Mouse (Mus musculus) regulatory T cell (primary cell): ENCODE data around the gene Tcl1b1.
"Not testable (repeated sequence)": the region's sequence is repeated elsewhere in the genome, so short reads cannot be mapped to it uniquely, and the experiment has no call there.

Experiments
- in situ Hi-C: fragments of 300-600 bp; cut with MboI, MseI; formaldehyde crosslinking; loops from one replicate; pipeline ENCODE4 v1.15.1; 2025; ENCODE audit warnings: high pct_unique_total_duplicates

Gene Tcl1b1

DNA sequence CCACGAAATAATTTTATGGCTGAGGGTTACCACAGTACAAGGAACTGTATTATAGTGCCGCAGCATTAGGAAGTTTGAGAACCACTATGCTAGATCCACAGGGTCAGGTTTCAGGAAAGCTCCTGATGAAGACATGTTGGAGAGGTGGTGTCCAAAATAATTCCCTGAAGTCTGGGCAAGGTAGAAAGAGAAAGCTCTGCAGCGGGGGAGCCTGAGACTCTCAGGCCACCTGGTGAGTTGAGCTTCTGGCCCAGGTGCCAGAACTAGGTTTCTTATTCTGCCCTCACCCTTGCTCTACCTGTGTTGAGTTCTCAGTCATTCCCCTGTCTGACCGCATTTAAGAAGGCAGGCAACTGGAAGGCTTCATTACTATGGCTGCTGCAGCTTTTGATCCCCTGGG, at the start of gene Tcl1b1:
Tcl1b1 (plus strand) TSS at position 301 of the 400 bp plus-strand sequence.
- in situ Hi-C loops: no loop called here

DNA sequence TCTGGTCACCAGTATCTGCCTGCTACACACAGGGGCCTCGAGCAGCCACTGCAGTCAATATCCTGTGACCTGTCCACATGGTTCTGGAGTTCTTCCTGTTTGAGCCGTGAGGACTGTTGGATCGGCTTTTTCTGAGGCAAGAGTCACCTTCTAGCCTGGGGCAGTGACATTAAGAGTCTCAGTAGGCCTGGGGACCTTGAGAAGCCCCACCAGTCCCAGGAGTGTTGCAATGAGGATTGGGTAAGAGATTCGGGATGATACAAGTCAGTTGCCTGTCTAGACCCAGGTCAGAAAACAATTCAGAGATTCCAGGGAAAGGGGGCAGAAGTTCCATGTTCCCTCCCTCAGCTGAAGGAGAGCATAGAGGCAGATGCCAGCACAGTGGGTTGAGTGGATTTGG, 49.7 kb upstream of the Tcl1b1 start:
- in situ Hi-C loops: loop anchor here (10.0 kb wide), 1 partner anchor 1025 kb away; no protein-coding TSS in a partner anchor

- in situ Hi-C loops: loop anchor here (10.0 kb wide), 1 partner anchor 1028 kb away; no protein-coding TSS in a partner anchor
Measured at GRCm38 (mm10) chr12:105112321-105112988, 47.0 kb upstream of the Tcl1b1 start.

DNA sequence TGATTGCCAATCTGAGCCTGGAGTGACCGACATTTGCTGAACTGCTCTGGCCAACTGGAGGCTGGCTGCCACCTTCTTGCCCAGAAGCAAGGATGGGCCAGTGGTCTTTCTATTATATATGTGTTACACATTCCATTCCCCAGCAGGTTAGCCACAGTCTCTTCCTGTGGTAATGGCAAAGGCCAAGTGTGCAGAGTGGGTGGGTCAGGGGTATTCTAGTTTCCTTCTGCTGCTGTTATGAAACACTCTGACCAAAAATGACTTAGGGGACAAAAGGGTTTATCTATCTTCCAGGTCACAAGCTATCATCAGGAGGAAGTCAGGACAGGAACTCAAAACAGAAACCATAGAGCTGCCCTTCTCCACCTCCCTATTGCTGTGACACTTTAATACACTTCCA, 42.8 kb upstream of the Tcl1b1 start:
- in situ Hi-C loops: loop anchor here (10.0 kb wide), 1 partner anchor 1032 kb away; no protein-coding TSS in a partner anchor

GRCm38 (mm10) chr12:105125362-105125761, 34.1 kb upstream of the Tcl1b1 start:
- in situ Hi-C loops: no loop called here

GRCm38 (mm10) chr12:105126516-105126915, 33.0 kb upstream of the Tcl1b1 start:
- in situ Hi-C loops: no loop called here

- in situ Hi-C loops: no loop called here
Measured at GRCm38 (mm10) chr12:105127607-105128006, 31.9 kb upstream of the Tcl1b1 start.

GRCm38 (mm10) chr12:105129494-105130205, 29.8 kb upstream of the Tcl1b1 start:
- in situ Hi-C loops: not testable (repeated sequence)

- in situ Hi-C loops: not testable (repeated sequence)
Measured at GRCm38 (mm10) chr12:105134167-105134566, 25.3 kb upstream of the Tcl1b1 start.

DNA sequence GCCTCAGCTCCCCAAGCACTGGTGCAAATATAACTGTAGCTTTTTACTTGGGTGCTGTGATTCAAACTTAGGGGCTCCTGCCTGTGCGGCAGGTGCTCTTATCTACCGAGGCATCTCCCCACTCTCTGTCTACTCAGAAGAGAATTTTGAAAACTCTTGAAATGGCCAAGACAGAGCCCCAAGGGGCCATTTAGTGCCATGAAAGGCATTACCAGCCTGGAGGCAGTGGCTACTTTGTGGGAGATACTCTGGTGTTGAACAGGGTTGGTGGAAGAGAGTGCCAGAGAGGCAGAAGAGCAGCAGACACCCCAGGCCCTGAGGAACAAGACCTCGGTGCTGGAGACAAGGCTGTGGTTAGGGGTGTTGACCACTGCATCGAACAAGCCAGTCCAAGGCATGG, 24.7 kb upstream of the Tcl1b1 start:
- in situ Hi-C loops: not testable (repeated sequence)

GRCm38 (mm10) chr12:105137729-105138128, 21.8 kb upstream of the Tcl1b1 start:
- in situ Hi-C loops: not testable (repeated sequence)

- in situ Hi-C loops: no loop called here
Measured at GRCm38 (mm10) chr12:105143096-105143495, 16.4 kb upstream of the Tcl1b1 start.

DNA sequence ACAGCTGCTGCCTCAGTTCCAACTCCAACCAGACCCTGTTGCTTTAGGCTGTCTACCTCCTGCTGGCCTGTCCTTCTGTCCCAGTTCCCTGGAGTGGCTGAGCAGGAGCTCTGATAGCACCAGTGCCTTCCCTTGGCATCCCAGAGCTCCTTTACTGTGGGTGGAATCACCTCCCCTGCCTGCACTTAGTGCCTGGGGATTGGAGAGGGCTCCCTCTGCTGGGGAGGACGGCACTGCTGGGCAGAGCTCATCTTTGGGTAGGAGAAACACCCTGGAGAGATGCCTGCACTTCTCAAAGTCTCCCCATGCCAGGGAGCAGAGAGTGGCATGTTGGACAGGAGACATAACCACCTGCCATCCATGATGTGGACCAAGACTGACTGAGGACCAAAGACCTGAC, 14.6 kb upstream of the Tcl1b1 start:
- in situ Hi-C loops: not testable (repeated sequence)

DNA sequence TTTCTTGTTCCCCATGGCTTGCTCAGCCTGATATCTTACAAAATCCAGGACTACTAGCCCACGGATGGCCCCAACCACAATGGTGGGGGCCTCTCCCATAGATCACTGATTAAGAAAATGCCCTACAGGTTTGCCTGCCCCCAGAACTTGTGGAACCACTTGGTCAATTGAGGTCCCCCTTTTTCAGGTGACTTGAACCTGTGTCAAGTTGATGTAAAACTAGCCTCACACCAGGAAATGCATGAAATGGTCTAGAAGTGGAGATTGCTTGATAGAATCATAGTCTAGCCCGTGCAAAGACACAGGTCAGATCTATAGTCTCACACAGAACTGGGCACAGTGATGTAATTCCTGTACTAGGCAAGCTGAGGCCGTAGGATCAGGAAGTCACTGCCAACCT, 13.8 kb upstream of the Tcl1b1 start, which contains the start of gene Tcl1b2:
Tcl1b2 (plus strand) TSS at position 301 of the 400 bp plus-strand sequence.
- in situ Hi-C loops: no loop called here

- in situ Hi-C loops: not testable (repeated sequence)
Measured at GRCm38 (mm10) chr12:105155286-105155685, 4.2 kb upstream of the Tcl1b1 start.

DNA sequence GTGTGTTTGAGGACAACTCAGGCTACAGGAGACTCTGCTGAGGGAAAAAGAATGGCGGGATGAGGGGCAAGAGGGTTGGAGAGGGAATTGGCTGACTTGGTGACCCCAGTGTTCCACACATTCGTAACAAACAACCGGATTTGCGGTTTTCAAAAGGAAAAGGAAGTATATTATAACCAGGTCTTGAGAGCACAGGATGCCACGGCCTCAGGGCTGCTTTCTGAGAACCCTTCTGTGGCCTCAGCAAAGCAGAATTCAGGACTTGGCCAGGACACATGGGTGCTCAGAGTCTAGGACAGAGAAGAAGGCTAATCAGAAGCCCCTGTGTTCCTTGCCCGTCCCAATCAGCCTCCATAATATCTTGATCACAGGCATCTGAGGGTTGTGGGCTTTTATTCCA, 648 bp upstream of the Tcl1b1 start:
- in situ Hi-C loops: no loop called here

DNA sequence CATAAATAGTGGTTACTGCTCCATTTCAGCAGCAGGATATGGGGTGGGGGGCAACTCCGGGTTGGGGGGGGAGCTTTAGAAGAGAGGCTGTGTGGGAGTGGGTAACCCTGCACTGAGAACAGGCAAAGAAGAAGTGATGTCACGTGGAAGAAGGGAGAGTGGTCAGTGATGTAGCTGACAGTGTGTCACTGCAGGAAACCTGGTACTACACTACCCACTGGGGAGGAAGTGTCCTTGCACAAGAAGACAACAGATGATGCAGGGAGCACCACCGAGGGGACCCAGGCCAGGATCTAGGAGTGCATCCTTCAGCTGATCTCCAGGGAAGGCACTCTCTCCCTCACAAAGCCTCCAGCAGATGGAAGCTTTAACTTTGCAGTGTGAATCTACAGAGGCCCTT, 7.2 kb downstream of the Tcl1b1 start:
- in situ Hi-C loops: no loop called here

GRCm38 (mm10) chr12:105173366-105173765, 13.9 kb downstream of the Tcl1b1 start:
- in situ Hi-C loops: no loop called here

DNA sequence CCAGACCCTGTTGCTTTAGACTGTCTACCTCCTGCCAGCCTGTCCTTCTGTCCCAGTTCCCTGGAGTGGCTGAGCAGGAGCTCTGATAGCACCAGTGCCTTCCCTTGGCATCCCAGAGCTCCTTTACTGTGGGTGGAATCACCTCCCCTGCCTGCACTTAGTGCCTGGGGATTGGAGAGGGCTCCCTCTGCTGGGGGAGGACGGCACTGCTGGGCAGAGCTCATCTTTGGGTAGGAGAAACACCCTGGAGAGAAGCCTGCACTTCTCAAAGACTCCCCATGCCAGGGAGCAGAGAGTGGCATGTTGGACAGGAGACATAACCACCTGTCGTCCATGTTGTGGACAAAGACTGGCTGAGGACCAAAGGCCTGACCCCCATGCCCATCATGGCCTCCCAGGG, 14.8 kb downstream of the Tcl1b1 start:
- in situ Hi-C loops: not testable (repeated sequence)

GRCm38 (mm10) chr12:105176044-105176443, 16.6 kb downstream of the Tcl1b1 start, which contains the start of gene Tcl1b5:
Gene Tcl1b5, plus strand, starts transcription at chr12:105176344.
- in situ Hi-C loops: not testable (repeated sequence)

- in situ Hi-C loops: not testable (repeated sequence)
Measured at GRCm38 (mm10) chr12:105181040-105181644, 21.7 kb downstream of the Tcl1b1 start.

DNA sequence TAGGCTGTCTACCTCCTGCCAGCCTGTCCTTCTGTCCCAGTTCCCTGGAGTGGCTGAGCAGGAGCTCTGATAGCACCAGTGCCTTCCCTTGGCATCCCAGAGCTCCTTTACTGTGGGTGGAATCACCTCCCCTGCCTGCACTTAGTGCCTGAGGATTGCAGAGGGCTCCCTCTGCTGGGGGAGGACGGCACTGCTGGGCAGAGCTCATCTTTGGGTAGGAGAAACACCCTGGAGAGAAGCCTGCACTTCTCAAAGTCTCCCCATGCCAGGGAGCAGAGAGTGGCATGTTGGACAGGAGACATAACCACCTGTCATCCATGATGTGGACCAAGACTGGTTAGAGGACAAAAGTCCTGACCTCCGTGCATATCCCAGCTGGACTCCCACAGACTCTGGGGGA, 29.5 kb downstream of the Tcl1b1 start:
- in situ Hi-C loops: not testable (repeated sequence)
